Mouse (Mus musculus): ENCODE results near the gene Man2a2. TPM values are rescaled to one million over a fixed set of nuclear protein-coding genes. Genes with fewer than 3 reads are reported as not detected.
"Not testable (repeated sequence)": the region's sequence is repeated elsewhere in the genome, so short reads cannot be mapped to it uniquely, and the experiment has no call there.

Gene Man2a2
- polyA plus RNA-seq, 1 experiment from 2014 or later = 22.3 TPM

DNA sequence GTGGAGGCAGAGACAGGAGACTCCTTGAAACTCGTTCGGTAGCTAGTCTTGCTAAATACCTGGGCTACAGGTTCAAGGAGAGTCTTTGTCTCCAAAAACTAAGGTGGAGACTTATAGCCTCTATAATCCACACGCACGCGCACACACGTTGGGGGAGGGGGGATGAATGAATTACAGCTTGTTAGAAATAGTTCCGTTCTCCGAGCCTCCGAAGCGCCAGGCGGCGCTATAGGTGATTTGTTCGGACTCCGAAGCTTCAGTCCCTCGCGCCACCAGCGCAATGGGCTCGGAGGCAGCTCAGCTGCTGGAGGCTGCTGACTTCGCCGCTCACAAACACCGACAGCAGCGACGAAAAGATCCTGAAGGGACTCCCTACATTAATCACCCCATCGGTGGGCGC, 28.3 kb downstream of the Man2a2 start, which contains the start of gene Hddc3:
TSS of gene Hddc3 (plus strand) at position 247 of the 400 bp plus-strand sequence.
- 1% methylated on average over 25 of the region's 25 CpGs for WGBS
- Histone ChIP-seq H3K9me3 (no peaks in the 10 kb centered on the region), H3K9ac (peak within 1 kb of the TSS; percentile 80), H3K4me3 (peak within 1 kb of the TSS; percentile 57), H3K4me1 (peaks cover 47% of the 10 kb centered on the region), H3K27ac (peak within 1 kb of the TSS; percentile 57; the same call in 1 of the 2 replicates), H3K27me3 (no peaks in the 10 kb centered on the region), H3K4me2 (peak within 1 kb of the TSS; percentile 85), H3K36me3 (no peaks in the 10 kb centered on the region)
- no peak for ATAC-seq (ENCODE audit: borderline replicate concordance, extremely low read depth, low FRiP score, low TSS enrichment)

GRCm38 (mm10) chr7:80341793-80342192, 29.4 kb downstream of the Man2a2 start:
- no peak overlapping the region for H3K9ac ChIP-seq
- no peak overlapping the region for H3K27ac ChIP-seq
- H3K36me3 ChIP-seq = peaks cover 8% of the 10 kb centered on the region; the same call in 1 of the 2 replicates
- WGBS = 68% methylated on average over 7 of the region's 7 CpGs
- peaks cover 39% of the 10 kb centered on the region for H3K4me1 ChIP-seq
- no peak for ATAC-seq (ENCODE audit: borderline replicate concordance, extremely low read depth, low FRiP score, low TSS enrichment)
- H3K9me3 ChIP-seq = no peaks in the 10 kb centered on the region
- H3K4me3 ChIP-seq = no peak overlapping the region
- no peaks in the 10 kb centered on the region for H3K27me3 ChIP-seq
- no peak overlapping the region for H3K4me2 ChIP-seq

DNA sequence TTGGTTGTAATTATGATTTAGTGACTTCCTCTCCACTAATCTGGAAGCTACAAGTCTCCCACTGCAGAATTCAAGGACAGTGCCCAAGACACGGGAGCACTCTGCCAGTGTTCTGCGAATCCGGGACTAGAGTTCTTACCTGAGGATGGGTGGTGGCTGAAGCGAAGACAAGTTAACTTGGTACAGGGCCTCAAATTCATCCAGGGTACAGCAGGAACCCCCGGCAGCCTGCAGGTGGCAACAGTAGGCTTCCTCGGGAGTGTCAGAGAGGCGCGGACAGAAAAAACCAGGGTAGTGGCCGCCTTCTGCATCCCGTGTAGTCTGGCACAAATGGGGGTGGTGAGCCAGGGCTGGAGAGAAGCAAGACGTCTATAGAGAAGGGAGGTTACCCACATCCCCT, 30.4 kb downstream of the Man2a2 start, which contains the start of gene Unc45a:
TSS of gene Unc45a (minus strand) at position 213 of the 400 bp plus-strand sequence.
- Histone ChIP-seq H3K4me1 (peaks cover 37% of the 10 kb centered on the region), H3K9me3 (no peaks in the 10 kb centered on the region), H3K9ac (peak within 1 kb of the TSS; percentile 64), H3K27ac (peak within 1 kb of the TSS; percentile 88), H3K4me2 (peak within 1 kb of the TSS; percentile 81), H3K27me3 (no peaks in the 10 kb centered on the region), H3K36me3 (peaks cover 18% of the 10 kb centered on the region), H3K4me3 (peak within 1 kb of the TSS; percentile 61)
- under 1% methylated on average over 11 of the region's 11 CpGs for WGBS
- ATAC-seq (ENCODE audit: borderline replicate concordance, extremely low read depth, low FRiP score, low TSS enrichment) = peak; percentile 64

DNA sequence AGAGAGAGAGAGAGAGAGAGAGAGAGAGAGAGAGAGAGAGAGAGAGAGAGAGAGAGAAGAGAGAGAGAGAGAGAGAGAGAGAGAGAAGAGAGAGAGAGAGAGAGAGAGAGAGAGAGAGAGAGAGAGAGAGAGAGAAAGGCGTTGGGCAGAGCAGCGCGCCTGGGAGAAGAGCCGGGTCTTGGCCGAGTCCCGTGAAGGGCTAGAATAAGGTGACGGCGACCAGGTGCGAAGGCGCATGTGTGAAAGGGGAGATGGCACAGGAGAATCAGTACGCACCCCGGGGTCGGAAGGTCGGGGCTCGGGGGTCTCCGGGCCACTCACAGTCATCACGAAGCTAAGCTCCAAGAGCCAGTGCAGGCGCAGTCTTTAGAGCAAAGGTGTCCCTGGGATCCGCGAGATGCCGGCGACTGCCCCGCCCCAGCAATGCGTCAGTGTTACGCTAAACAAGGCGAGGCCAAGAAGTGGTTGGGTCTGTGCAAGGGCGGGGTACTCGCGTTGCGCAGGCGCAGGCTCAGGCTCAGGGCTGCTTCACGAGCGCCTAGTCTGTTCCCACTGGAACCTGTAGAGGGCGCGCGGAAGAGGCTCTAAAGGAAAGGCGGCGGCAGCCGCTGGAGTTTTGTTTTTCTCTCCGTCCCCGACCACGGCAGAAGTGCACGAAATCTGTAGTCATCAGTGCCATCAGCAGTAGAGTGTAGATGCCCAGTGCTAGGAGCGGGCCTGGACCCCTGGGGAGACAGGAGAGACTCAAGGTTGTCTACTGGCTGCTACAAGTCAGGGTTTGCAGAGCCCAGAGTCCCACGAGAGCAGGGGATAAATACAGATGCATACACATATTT, 31.2 kb downstream of the Man2a2 start:
- Histone ChIP-seq H3K9me3 (no peaks in the 10 kb centered on the region), H3K4me1 (peaks cover 37% of the 10 kb centered on the region), H3K36me3 (peaks cover 25% of the 10 kb centered on the region), H3K4me3 (peak overlapping the region; percentile 61), H3K4me2 (peak overlapping the region; percentile 81), H3K27ac (peak overlapping the region; percentile 88), H3K27me3 (no peaks in the 10 kb centered on the region), H3K9ac (peak overlapping the region; percentile 64)
- peak; percentile 98 for ATAC-seq (ENCODE audit: borderline replicate concordance, extremely low read depth, low FRiP score, low TSS enrichment)
- WGBS = under 1% methylated on average over 45 of the region's 45 CpGs

- H3K4me1 ChIP-seq = peaks cover 37% of the 10 kb centered on the region
- H3K4me3 ChIP-seq = peak overlapping the region; percentile 61
- ATAC-seq (ENCODE audit: borderline replicate concordance, extremely low read depth, low FRiP score, low TSS enrichment) = no peak
- H3K27me3 ChIP-seq = no peaks in the 10 kb centered on the region
- WGBS = 6% methylated on average over 17 of the region's 17 CpGs
- peaks cover 32% of the 10 kb centered on the region for H3K36me3 ChIP-seq
- H3K27ac ChIP-seq = no peak overlapping the region; the same call in 1 of the 2 replicates
- H3K9me3 ChIP-seq = no peaks in the 10 kb centered on the region
- H3K4me2 ChIP-seq = peak overlapping the region; percentile 81
- H3K9ac ChIP-seq = peak overlapping the region; percentile 66
Measured at GRCm38 (mm10) chr7:80339371-80339770, 31.8 kb downstream of the Man2a2 start.

- peaks cover 53% of the 10 kb centered on the region for H3K36me3 ChIP-seq
- no peaks in the 10 kb centered on the region for H3K27me3 ChIP-seq
- no peak overlapping the region for H3K27ac ChIP-seq
- H3K9me3 ChIP-seq = no peaks in the 10 kb centered on the region
- H3K4me2 ChIP-seq = no peak overlapping the region
- no peak for ATAC-seq (ENCODE audit: borderline replicate concordance, extremely low read depth, low FRiP score, low TSS enrichment)
- WGBS = 84% methylated on average over 3 of the region's 3 CpGs
- peaks cover 24% of the 10 kb centered on the region for H3K4me1 ChIP-seq
- no peak overlapping the region for H3K4me3 ChIP-seq
- no peak overlapping the region for H3K9ac ChIP-seq
Measured at GRCm38 (mm10) chr7:80336932-80337331, 34.2 kb downstream of the Man2a2 start.

DNA sequence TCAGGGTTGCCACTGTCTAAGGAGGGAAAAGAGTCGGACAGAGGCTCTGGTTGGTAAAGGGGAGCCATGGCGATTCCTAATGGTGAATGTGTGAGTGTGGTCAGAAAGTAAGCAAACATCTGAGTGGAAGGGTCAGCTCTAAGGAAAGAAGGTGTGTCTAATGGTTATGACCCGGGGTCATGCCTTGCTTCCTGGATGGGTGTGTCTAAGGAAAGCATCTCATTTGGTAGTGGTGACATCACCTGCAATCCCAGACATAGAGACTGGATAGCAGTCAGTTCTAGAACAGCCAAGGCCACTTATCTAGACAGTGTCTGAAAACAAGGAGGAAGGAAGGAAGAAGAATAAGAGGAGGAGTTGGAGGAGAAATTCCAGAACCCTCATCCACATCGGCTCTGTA, 36.3 kb downstream of the Man2a2 start:
- Histone ChIP-seq H3K27me3 (no peaks in the 10 kb centered on the region), H3K36me3 (peaks cover 74% of the 10 kb centered on the region), H3K9me3 (no peaks in the 10 kb centered on the region), H3K4me1 (peaks cover 14% of the 10 kb centered on the region), H3K27ac (no peak overlapping the region), H3K4me2 (no peak overlapping the region), H3K4me3 (no peak overlapping the region), H3K9ac (no peak overlapping the region)
- WGBS = 83% methylated on average over 4 of the region's 4 CpGs
- ATAC-seq (ENCODE audit: borderline replicate concordance, extremely low read depth, low FRiP score, low TSS enrichment) = no peak

DNA sequence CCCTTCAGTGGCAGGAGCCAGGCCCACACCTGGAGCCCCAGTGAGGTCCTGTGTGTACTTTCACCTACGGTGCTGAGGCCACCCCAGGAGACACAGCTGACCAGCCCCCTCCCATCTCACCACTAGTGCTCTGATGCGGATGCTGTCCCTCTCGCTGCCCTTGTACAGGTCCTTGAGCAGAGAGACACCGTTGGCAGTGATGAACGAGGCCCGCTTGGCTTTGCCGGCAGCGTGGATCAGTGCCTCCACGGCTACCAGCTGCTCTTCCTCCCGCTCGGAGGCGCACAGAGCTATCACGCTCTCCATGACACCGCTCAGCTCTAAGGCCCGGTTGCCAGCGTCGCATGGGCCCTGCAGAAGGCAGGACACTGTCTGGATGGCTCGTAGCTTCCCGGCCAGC, 39.7 kb downstream of the Man2a2 start:
- Histone ChIP-seq H3K4me3 (no peak overlapping the region), H3K4me1 (no peaks in the 10 kb centered on the region), H3K27me3 (no peaks in the 10 kb centered on the region), H3K4me2 (no peak overlapping the region), H3K27ac (no peak overlapping the region), H3K9ac (no peak overlapping the region), H3K36me3 (peaks cover 92% of the 10 kb centered on the region), H3K9me3 (no peaks in the 10 kb centered on the region)
- ATAC-seq (ENCODE audit: borderline replicate concordance, extremely low read depth, low FRiP score, low TSS enrichment) = no peak
- WGBS = 93% methylated on average over 19 of the region's 19 CpGs

GRCm38 (mm10) chr7:80330278-80330677, 40.9 kb downstream of the Man2a2 start:
- no peak overlapping the region for H3K4me2 ChIP-seq
- peaks cover 1% of the 10 kb centered on the region; the same call in 1 of the 2 replicates for H3K4me1 ChIP-seq
- 87% methylated on average over 8 of the region's 8 CpGs for WGBS
- peaks cover 92% of the 10 kb centered on the region for H3K36me3 ChIP-seq
- ATAC-seq (ENCODE audit: borderline replicate concordance, extremely low read depth, low FRiP score, low TSS enrichment) = no peak
- H3K27ac ChIP-seq = no peak overlapping the region
- no peak overlapping the region for H3K9ac ChIP-seq
- H3K4me3 ChIP-seq = no peak overlapping the region
- no peaks in the 10 kb centered on the region for H3K27me3 ChIP-seq
- no peaks in the 10 kb centered on the region for H3K9me3 ChIP-seq

- peaks cover 16% of the 10 kb centered on the region for H3K4me1 ChIP-seq
- H3K4me2 ChIP-seq = no peak overlapping the region
- H3K9me3 ChIP-seq = no peaks in the 10 kb centered on the region
- H3K27ac ChIP-seq = no peak overlapping the region
- H3K27me3 ChIP-seq = no peaks in the 10 kb centered on the region
- peaks cover 56% of the 10 kb centered on the region for H3K36me3 ChIP-seq
- no peak overlapping the region for H3K9ac ChIP-seq
- no peak overlapping the region for H3K4me3 ChIP-seq
- 96% methylated on average over 19 of the region's 19 CpGs for WGBS
- no peak for ATAC-seq (ENCODE audit: borderline replicate concordance, extremely low read depth, low FRiP score, low TSS enrichment)
Measured at GRCm38 (mm10) chr7:80326076-80326475, 45.1 kb downstream of the Man2a2 start.

DNA sequence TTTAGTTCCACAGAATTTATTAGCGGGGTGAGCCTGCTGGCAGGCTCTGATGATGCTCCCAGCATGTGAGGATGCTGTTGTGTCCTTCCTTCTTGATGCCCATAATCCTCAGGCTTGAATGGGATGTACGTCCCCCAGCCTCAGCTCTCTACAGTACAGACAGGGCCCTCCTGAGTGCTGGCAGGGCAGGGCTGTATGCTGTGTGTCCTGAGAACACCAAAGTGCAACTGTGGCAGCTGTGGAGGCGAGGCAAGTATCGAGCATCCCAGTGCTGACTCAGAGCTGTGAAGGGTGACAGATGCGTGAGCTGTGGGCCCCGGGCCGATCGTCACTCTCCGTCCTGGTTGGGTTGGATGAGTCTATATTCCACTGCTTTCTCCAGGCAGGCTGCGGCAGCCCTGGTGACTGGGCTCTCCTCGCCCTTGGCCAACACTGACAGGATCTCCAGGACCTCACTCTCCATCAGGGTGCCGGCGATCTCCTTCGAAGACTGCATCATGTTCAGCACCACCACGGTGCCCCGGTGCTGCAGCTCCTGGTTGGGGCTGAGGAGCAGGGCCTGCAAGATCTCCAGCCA, 45.8 kb downstream of the Man2a2 start:
- Histone ChIP-seq H3K27ac (peak overlapping the region; percentile 93; the same call in 1 of the 2 replicates), H3K36me3 (peaks cover 56% of the 10 kb centered on the region), H3K4me3 (no peak overlapping the region), H3K9ac (no peak overlapping the region), H3K4me2 (no peak overlapping the region), H3K9me3 (no peaks in the 10 kb centered on the region), H3K4me1 (peaks cover 16% of the 10 kb centered on the region), H3K27me3 (no peaks in the 10 kb centered on the region)
- WGBS = 94% methylated on average over 16 of the region's 16 CpGs
- ATAC-seq (ENCODE audit: borderline replicate concordance, extremely low read depth, low FRiP score, low TSS enrichment) = no peak

GRCm38 (mm10) chr7:80324816-80325119, 46.4 kb downstream of the Man2a2 start:
- Histone ChIP-seq H3K27ac (peak overlapping the region; percentile 93), H3K4me2 (peak overlapping the region; percentile 76), H3K4me1 (peaks cover 16% of the 10 kb centered on the region), H3K36me3 (peaks cover 50% of the 10 kb centered on the region)
- H3K9ac ChIP-seq; H3K27me3 ChIP-seq; H3K9me3 ChIP-seq; ATAC-seq (ENCODE audit: borderline replicate concordance, extremely low read depth, low FRiP score, low TSS enrichment); H3K4me3 ChIP-seq: not testable (repeated sequence)
- 42% methylated on average over 5 of the region's 5 CpGs for WGBS
